Mouse (Mus musculus): ENCODE data around the gene Klrg2. TPM values are rescaled to one million over a fixed set of nuclear protein-coding genes. Genes with fewer than 3 reads are reported as not detected.
"Not testable (repeated sequence)": the region's sequence is repeated elsewhere in the genome, so short reads cannot be mapped to it uniquely, and the experiment has no call there.

The Klrg2 gene
- polyA plus RNA-seq, 1 experiment from 2014 or later: not detected

- DNase-seq: no peak
- TF ChIP-seq CTCF (IDR thresholded peaks at IDR 0.05; ENCODE audit: low read depth) (no peak), EP300 (IDR thresholded peaks at IDR 0.05; ENCODE audit: low read depth) (no peak)
- 57% methylated on average over 7 of the region's 7 CpGs for WGBS (ENCODE audit: insufficient replicate concordance)
- Histone ChIP-seq H3K9ac (replicated peaks) (no peak overlapping the region), H3K9me3 (ENCODE audit: low read length) (no peaks in the 10 kb centered on the region), H3K4me1 (ENCODE audit: insufficient read depth) (peaks cover 4% of the 10 kb centered on the region; the same call in 1 of the 2 replicates), H3K4me3 (ENCODE audit: low read depth, low read length) (no peak overlapping the region), H3K27me3 (ENCODE audit: insufficient read depth, low read length) (no peaks in the 10 kb centered on the region), H3K27ac (ENCODE audit: low read depth) (no peak overlapping the region), H3K36me3 (replicated peaks; ENCODE audit: insufficient read depth, low read length) (no peaks in the 10 kb centered on the region), H3K4me2 (ENCODE audit: low read depth, low read length) (no peak overlapping the region)
- no peak; the same call in 1 of the 2 replicates for ATAC-seq
Observed at GRCm38 (mm10) chr6:38671270-38671669, 34.2 kb upstream of the Klrg2 start.

DNA sequence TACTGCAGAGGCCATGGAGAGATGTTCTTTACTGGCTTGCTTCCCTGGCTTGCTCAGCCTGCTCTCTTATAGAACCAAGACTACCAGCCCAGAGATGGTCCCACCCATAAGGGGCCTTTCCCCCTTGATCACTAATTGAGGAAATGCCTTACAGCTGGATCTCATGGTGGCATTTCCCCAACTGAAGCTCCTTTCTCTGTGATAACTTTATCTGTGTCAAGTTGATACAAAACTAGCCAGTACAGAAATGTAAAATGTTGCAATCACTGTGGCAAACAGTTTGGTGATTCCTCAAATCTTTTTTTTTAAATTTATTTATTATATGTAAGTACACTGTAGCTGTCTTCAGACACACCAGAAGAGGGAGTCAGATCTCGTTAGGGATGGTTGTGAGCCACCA is 33.4 kb upstream of the Klrg2 start:
- DNase-seq; H3K9me3 ChIP-seq (ENCODE audit: low read length); H3K4me2 ChIP-seq (ENCODE audit: low read depth, low read length); H3K36me3 ChIP-seq (replicated peaks; ENCODE audit: insufficient read depth, low read length); H3K27me3 ChIP-seq (ENCODE audit: insufficient read depth, low read length); H3K9ac ChIP-seq (replicated peaks); H3K4me1 ChIP-seq (ENCODE audit: insufficient read depth); ATAC-seq; H3K4me3 ChIP-seq (ENCODE audit: low read depth, low read length); H3K27ac ChIP-seq (ENCODE audit: low read depth): not testable (repeated sequence)
- WGBS (ENCODE audit: insufficient replicate concordance): 80% methylated on average over 1 of the region's 1 CpGs

DNA sequence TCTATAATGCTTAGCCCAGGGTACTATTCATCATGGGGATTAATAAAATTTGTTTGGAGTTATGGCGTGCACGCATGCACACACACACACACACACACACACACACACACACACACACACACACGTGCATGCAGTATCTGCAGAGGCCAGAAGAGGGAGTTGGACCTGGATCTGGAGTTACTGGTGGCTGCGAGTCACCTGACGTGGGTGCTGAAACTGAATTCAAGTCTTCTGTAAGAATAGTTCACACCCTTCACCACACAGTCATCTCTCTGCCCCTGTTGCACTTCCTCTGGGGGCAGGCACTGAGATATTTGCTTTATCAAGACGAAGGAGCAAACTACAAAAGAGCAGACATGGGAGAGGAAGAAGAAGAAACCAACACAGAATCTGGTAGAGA is 32.5 kb upstream of the Klrg2 start:
- H3K36me3 ChIP-seq (replicated peaks; ENCODE audit: insufficient read depth, low read length): no peaks in the 10 kb centered on the region
- peaks cover 12% of the 10 kb centered on the region; the same call in 1 of the 2 replicates for H3K27me3 ChIP-seq (ENCODE audit: insufficient read depth, low read length)
- TF ChIP-seq CTCF (IDR thresholded peaks at IDR 0.05; ENCODE audit: low read depth) (peak; percentile 52), EP300 (IDR thresholded peaks at IDR 0.05; ENCODE audit: low read depth) (no peak)
- H3K9ac ChIP-seq (replicated peaks): no peak overlapping the region
- H3K4me3 ChIP-seq (ENCODE audit: low read depth, low read length): no peak overlapping the region
- no peak overlapping the region for H3K4me2 ChIP-seq (ENCODE audit: low read depth, low read length)
- ATAC-seq (no peak), DNase-seq (no peak)
- no peak overlapping the region for H3K27ac ChIP-seq (ENCODE audit: low read depth)
- 57% methylated on average over 6 of the region's 6 CpGs for WGBS (ENCODE audit: insufficient replicate concordance)
- no peaks in the 10 kb centered on the region for H3K9me3 ChIP-seq (ENCODE audit: low read length)
- peaks cover 2% of the 10 kb centered on the region; the same call in 1 of the 2 replicates for H3K4me1 ChIP-seq (ENCODE audit: insufficient read depth)

- H3K27ac ChIP-seq (ENCODE audit: low read depth): no peak within 1 kb of the TSS
- ATAC-seq (no peak), DNase-seq (no peak)
- no peak within 1 kb of the TSS for H3K9ac ChIP-seq (replicated peaks)
- peak within 1 kb of the TSS; percentile 41 for H3K4me3 ChIP-seq (ENCODE audit: low read depth, low read length)
- H3K9me3 ChIP-seq (ENCODE audit: low read length): no peaks in the 10 kb centered on the region
- H3K36me3 ChIP-seq (replicated peaks; ENCODE audit: insufficient read depth, low read length): no peaks in the 10 kb centered on the region
- no peaks in the 10 kb centered on the region; the same call in 1 of the 2 replicates for H3K4me1 ChIP-seq (ENCODE audit: insufficient read depth)
- peak within 1 kb of the TSS; percentile 67 for H3K4me2 ChIP-seq (ENCODE audit: low read depth, low read length)
- TF ChIP-seq CTCF (IDR thresholded peaks at IDR 0.05; ENCODE audit: low read depth) (no peak), EP300 (IDR thresholded peaks at IDR 0.05; ENCODE audit: low read depth) (no peak)
- 2% methylated on average over 45 of the region's 84 CpGs for WGBS (ENCODE audit: insufficient replicate concordance)
- peaks cover 50% of the 10 kb centered on the region for H3K27me3 ChIP-seq (ENCODE audit: insufficient read depth, low read length)
Observed at GRCm38 (mm10) chr6:38662714-38663615, 25.9 kb upstream of the Klrg2 start, which contains the start of gene Clec2l. Gene Clec2l, plus strand, starts transcription at chr6:38663069.

- H3K27ac ChIP-seq (ENCODE audit: low read depth): no peak overlapping the region
- no peaks in the 10 kb centered on the region for H3K9me3 ChIP-seq (ENCODE audit: low read length)
- H3K4me1 ChIP-seq (ENCODE audit: insufficient read depth): no peaks in the 10 kb centered on the region; the same call in 1 of the 2 replicates
- H3K4me3 ChIP-seq (ENCODE audit: low read depth, low read length): no peak overlapping the region
- peaks cover 50% of the 10 kb centered on the region for H3K27me3 ChIP-seq (ENCODE audit: insufficient read depth, low read length)
- no peaks in the 10 kb centered on the region for H3K36me3 ChIP-seq (replicated peaks; ENCODE audit: insufficient read depth, low read length)
- no peak overlapping the region for H3K9ac ChIP-seq (replicated peaks)
- TF ChIP-seq EP300 (IDR thresholded peaks at IDR 0.05; ENCODE audit: low read depth) (no peak), CTCF (IDR thresholded peaks at IDR 0.05; ENCODE audit: low read depth) (no peak)
- no peak overlapping the region for H3K4me2 ChIP-seq (ENCODE audit: low read depth, low read length)
- DNase-seq: no peak
- no peak for ATAC-seq
- WGBS (ENCODE audit: insufficient replicate concordance): 56% methylated on average over 4 of the region's 4 CpGs
Observed at GRCm38 (mm10) chr6:38661626-38662025, 24.6 kb upstream of the Klrg2 start.

- TF ChIP-seq CTCF (IDR thresholded peaks at IDR 0.05; ENCODE audit: low read depth) (peak; percentile 96), EP300 (IDR thresholded peaks at IDR 0.05; ENCODE audit: low read depth) (no peak)
- peak; percentile 73 for DNase-seq
- Histone ChIP-seq H3K27me3 (ENCODE audit: insufficient read depth, low read length) (no peaks in the 10 kb centered on the region), H3K4me1 (ENCODE audit: insufficient read depth) (no peaks in the 10 kb centered on the region), H3K9ac (replicated peaks) (no peak overlapping the region), H3K9me3 (ENCODE audit: low read length) (no peaks in the 10 kb centered on the region), H3K4me2 (ENCODE audit: low read depth, low read length) (no peak overlapping the region), H3K27ac (ENCODE audit: low read depth) (no peak overlapping the region), H3K36me3 (replicated peaks; ENCODE audit: insufficient read depth, low read length) (no peaks in the 10 kb centered on the region), H3K4me3 (ENCODE audit: low read depth, low read length) (no peak overlapping the region)
- ATAC-seq: peak; percentile 57
- WGBS (ENCODE audit: insufficient replicate concordance): 34% methylated on average over 14 of the region's 14 CpGs
Observed at GRCm38 (mm10) chr6:38650263-38650937, 13.4 kb upstream of the Klrg2 start.
